Mouse (Mus musculus) ES-E14 (cell line): ENCODE measurements at regions not wholly inside any gene's neighbourhood (a gene's known extent, or its start where the extent isn't known, plus 50 kb on each side); places are given as distances from the start of the nearest gene placed in this dataset.

Experiments
- CHD2 ChIP-seq: IDR thresholded peaks from 2 replicates; pipeline ENCODE4 v1.6.1; 2014; ENCODE audit warnings: mild to moderate bottlenecking, low read depth, low read length, inconsistent platforms
- HCFC1 ChIP-seq: IDR thresholded peaks from 2 replicates; pipeline ENCODE4 v1.6.1; 2012; ENCODE audit warnings: low read length, inconsistent platforms, borderline replicate concordance; ENCODE audit not compliant: insufficient read depth
- MAFK ChIP-seq: IDR thresholded peaks from 2 replicates; pipeline ENCODE4 v1.6.1; 2014; ENCODE audit warnings: mild to moderate bottlenecking, low read depth, low read length, inconsistent platforms; ENCODE audit not compliant: insufficient read depth
- ZNF384 ChIP-seq: IDR thresholded peaks from 2 replicates; pipeline ENCODE4 v1.6.1; 2012; ENCODE audit warnings: low read depth, low read length, inconsistent platforms

GRCm38 (mm10) chr3:17317523-17317922 lies 630.7 kb upstream of the Cypt12 start:
- TF ChIP-seq CHD2: no peak
- TF ChIP-seq MAFK: no peak
- no peak for TF ChIP-seq HCFC1
- no peak for TF ChIP-seq ZNF384
